Mouse (Mus musculus) intestine, postnatal 0 days (tissue): Measurements from ENCODE around the gene Nr0b2. TPM values are rescaled to one million over a fixed set of nuclear protein-coding genes. Genes with fewer than 3 reads are reported as not detected.

Experiments used
- ATAC-seq: fragments of 200-750 bp; cut with Nextera tagmentation; 2 replicates; pipeline ENCODE4 v1.8.0; 2017; ENCODE audit warnings: mild to moderate bottlenecking, moderate TSS enrichment, moderate library complexity
- H3K27ac ChIP-seq: fragments of 300-500 bp; sonication (generic); 2 replicates; pipeline ENCODE4 v1.5.1; 2014; ENCODE audit warnings: mild to moderate bottlenecking, low read depth, low read length, moderate library complexity
- H3K27me3 ChIP-seq: fragments of 300-500 bp; sonication (generic); replicated peaks from 2 replicates; pipeline ENCODE4 v1.6.1; 2014; ENCODE audit warnings: low read length, mixed read lengths; ENCODE audit not compliant: control insufficient read depth, insufficient read depth
- H3K36me3 ChIP-seq: fragments of 300-500 bp; sonication (generic); 2 replicates; pipeline ENCODE4 v1.6.1; 2014; ENCODE audit warnings: mild to moderate bottlenecking, moderate library complexity; ENCODE audit not compliant: control insufficient read depth, insufficient read depth
- H3K4me1 ChIP-seq: fragments of 300-500 bp; sonication (generic); replicated peaks from 2 replicates; pipeline ENCODE4 v1.6.1; 2014; ENCODE audit warnings: antibody characterized with exemption, low read length, mixed read lengths; ENCODE audit not compliant: control insufficient read depth, insufficient read depth
- H3K4me2 ChIP-seq: fragments of 300-500 bp; sonication (generic); replicated peaks from 2 replicates; pipeline ENCODE4 v1.6.1; 2014; ENCODE audit warnings: low read depth, mild to moderate bottlenecking, moderate library complexity
- H3K4me3 ChIP-seq: fragments of 300-500 bp; sonication (generic); 2 replicates; pipeline ENCODE4 v1.5.1; 2014; ENCODE audit warnings: low read depth, low read length
- H3K9ac ChIP-seq: fragments of 300-500 bp; sonication (generic); 2 replicates; pipeline ENCODE4 v1.6.1; 2014; ENCODE audit warnings: mild to moderate bottlenecking, low read depth, low read length
- H3K9me3 ChIP-seq: fragments of 300-500 bp; sonication (generic); 2 replicates; pipeline ENCODE4 v1.6.1; 2016; ENCODE audit warnings: mixed run types; ENCODE audit not compliant: control insufficient read depth
- CTCF ChIP-seq: sonication (generic); IDR thresholded peaks from 2 replicates; pipeline ENCODE4 v1.5.1; 2016; ENCODE audit warnings: low read depth, mild to moderate bottlenecking, control low read depth, antibody characterized with exemption, moderate library complexity
- WGBS: fragments of 180-500 bp; shearing (Covaris S2); extraction: QIAGEN DNeasy Blood & Tissue Kit; methylation state at CpG from one replicate; pipeline ENCODE4 v1.1.7; 2014; 5-methylcytosine and 5-hydroxymethylcytosine counted together
- polyA plus RNA-seq: library from polyadenylated mRNA; unstranded; fragments of >200 nt; fragmentation: Nextera tagmentation; extraction: Ambion mirVana; gene quantifications from 2 replicates; pipeline ENCODE4 v1.2.1, GENCODE M21; 2015

The Nr0b2 gene
- polyA plus RNA-seq, 1 experiment from 2014 or later: 34.8 TPM

DNA sequence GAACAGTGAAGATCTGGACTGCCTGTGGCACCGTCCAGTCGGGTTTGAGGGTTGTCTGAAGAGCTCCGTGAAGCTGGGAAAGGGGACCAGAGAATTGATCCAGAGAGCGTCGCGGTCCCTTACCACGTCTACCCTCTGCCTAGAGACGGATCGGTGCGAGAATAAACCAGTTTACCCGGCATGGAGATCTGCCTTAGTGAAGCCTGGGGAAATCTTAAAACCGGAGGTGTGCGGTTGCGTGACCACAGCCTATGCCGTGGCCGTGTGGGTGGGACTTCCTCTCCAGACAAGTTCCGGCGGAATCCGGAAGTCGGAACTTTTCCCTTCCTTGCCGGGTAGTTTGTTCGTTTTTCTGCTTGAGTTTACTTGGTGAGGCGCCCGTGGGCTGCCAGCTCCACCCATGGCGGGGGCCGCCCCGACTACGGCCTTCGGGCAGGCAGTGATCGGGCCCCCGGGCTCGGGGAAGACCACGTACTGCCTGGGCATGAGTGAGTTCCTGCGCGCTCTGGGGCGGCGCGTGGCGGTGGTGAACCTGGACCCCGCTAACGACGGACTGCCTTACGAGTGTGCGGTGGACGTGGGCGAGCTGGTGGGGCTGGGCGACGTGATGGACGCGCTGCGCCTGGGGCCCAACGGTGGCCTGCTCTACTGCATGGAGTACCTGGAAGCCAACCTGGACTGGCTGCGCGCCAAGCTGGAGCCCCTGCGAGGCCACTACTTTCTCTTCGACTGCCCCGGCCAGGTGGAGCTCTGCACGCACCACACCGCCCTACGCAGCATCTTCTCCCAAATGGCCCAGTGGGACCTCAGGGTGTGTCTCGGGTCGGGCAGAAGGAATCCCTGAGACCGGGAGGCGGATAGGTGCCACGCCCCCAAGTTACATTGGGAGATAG, 31.1 kb downstream of the Nr0b2 start, which contains the start of gene Gpn2:
Gene Gpn2, plus strand, starts transcription at position 304 of the 893 bp plus-strand sequence.
- WGBS: 1% methylated on average over 65 of the region's 65 CpGs
- peak within 1 kb of the TSS; percentile 75 for H3K4me3 ChIP-seq
- no peak for TF ChIP-seq CTCF
- H3K4me1 ChIP-seq: 0 out of 2 replicates have a peak, but pooled peaks cover 7% of the 10 kb centered on the region
- ATAC-seq: peak; percentile 74
- H3K9ac ChIP-seq: peak within 1 kb of the TSS; percentile 81
- H3K27ac ChIP-seq: peak within 1 kb of the TSS; percentile 79
- H3K4me2 ChIP-seq: peak within 1 kb of the TSS; percentile 91
- H3K36me3 ChIP-seq: peaks cover 61% of the 10 kb centered on the region
- no peaks in the 10 kb centered on the region for H3K27me3 ChIP-seq
- H3K9me3 ChIP-seq: no peaks in the 10 kb centered on the region

DNA sequence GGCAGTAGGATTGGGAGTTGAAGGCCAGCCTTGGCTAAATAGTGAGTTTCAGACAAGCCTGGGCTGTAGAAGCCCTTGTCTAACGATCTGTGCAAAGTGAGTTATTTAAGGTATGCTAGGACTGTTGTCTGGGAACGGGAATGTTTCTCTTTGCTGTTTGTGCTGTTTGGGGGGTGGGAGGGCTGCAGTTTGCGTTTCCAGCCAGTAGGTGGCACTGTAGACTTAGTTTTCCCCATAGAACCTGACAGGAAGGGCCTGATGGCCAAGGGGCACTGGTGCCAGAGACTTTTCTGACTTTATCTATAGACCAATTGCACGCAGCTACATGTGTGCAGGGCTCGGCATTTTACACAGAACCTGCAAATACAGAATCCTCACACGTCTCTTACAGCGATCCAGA, 39.4 kb downstream of the Nr0b2 start:
- no peaks in the 10 kb centered on the region for H3K9me3 ChIP-seq
- H3K4me1 ChIP-seq: no peaks in the 10 kb centered on the region
- H3K36me3 ChIP-seq: peaks cover 40% of the 10 kb centered on the region
- peak; percentile 4; the same call in 1 of the 2 replicates for ATAC-seq
- WGBS: 25% methylated on average over 7 of the region's 7 CpGs
- no peak overlapping the region for H3K4me3 ChIP-seq
- H3K4me2 ChIP-seq: no peak overlapping the region
- peak; percentile 91 for TF ChIP-seq CTCF
- H3K27ac ChIP-seq: no peak overlapping the region
- H3K9ac ChIP-seq: no peak overlapping the region
- no peaks in the 10 kb centered on the region for H3K27me3 ChIP-seq

DNA sequence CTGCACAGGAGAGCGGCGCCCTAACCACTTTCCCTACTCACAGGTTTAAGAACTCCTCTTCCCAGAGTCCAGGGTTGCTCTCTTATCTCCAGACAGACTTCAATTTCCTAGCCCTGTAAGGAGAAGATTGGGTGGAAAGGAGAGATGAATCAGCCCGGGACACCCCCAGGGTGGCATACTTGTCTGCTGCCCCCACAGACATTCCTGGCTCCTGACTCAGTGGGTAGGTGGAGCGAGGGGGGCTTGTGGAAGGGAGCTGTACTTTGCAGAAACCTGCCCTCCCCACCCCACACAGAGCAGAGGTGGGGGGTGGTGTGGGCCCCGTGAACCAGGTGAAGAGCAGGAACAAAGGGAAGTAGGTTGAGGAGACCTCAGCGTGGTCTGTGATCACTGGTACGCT, 42.4 kb downstream of the Nr0b2 start:
- Histone ChIP-seq H3K9ac (no peak overlapping the region), H3K4me1 (0 out of 2 replicates have a peak, but pooled peaks cover 2% of the 10 kb centered on the region), H3K4me2 (no peak overlapping the region), H3K9me3 (no peaks in the 10 kb centered on the region), H3K27ac (no peak overlapping the region), H3K4me3 (no peak overlapping the region), H3K36me3 (peaks cover 13% of the 10 kb centered on the region), H3K27me3 (no peaks in the 10 kb centered on the region)
- no peak for TF ChIP-seq CTCF
- 68% methylated on average over 7 of the region's 7 CpGs for WGBS
- ATAC-seq: no peak

DNA sequence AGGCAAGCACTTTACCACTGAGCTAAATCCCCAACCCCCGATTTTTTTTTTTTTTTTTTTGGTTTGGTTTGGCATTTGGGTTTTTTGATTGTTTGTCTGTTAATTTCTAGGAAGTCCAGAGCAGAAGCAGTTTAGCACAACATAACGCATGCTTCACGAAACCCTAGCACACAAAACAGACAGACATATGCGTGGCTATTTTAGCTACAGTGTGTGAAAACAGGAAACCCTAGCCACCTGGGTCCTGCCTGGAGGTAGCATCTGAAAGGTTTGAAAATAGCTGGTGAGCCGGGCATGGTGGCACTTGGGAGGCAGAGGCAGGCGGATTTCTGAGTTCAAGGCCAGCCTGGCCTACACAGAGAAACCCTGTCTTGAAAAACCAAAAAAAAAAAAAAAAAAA, 42.9 kb downstream of the Nr0b2 start:
- no peak for ATAC-seq
- no peak for TF ChIP-seq CTCF
- H3K9me3 ChIP-seq: no peaks in the 10 kb centered on the region
- WGBS: 84% methylated on average over 6 of the region's 6 CpGs
- H3K36me3 ChIP-seq: peaks cover 9% of the 10 kb centered on the region
- no peak overlapping the region for H3K27ac ChIP-seq
- H3K9ac ChIP-seq: no peak overlapping the region
- no peak overlapping the region for H3K4me3 ChIP-seq
- H3K27me3 ChIP-seq: no peaks in the 10 kb centered on the region
- H3K4me2 ChIP-seq: no peak overlapping the region
- H3K4me1 ChIP-seq: 0 out of 2 replicates have a peak, but pooled peaks cover 2% of the 10 kb centered on the region

DNA sequence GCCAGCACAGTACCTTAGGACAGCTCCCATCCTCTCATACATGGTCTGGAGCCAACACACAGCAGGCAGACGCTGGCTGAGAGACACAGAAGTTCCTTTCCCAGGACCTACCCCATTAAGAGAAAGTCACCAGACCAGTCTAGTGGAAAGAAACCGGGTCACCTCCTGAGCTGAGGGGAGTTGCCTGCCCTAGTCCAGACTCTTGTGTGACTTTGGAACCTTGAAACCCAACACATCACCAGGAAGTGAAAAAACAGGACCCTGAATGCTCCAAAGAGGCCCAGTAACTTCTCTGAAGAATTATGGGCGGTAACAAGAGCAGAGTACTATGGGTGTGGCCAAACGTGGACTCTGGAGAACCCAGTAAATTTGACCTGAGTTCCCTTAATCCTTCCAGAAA, 45.4 kb downstream of the Nr0b2 start:
- Histone ChIP-seq H3K27ac (peak overlapping the region; percentile 97), H3K9ac (peak overlapping the region; percentile 64), H3K4me1 (0 out of 2 replicates have a peak, but pooled peaks cover 2% of the 10 kb centered on the region), H3K4me2 (peak overlapping the region; percentile 82), H3K27me3 (no peaks in the 10 kb centered on the region), H3K36me3 (peaks cover 7% of the 10 kb centered on the region; the same call in 1 of the 2 replicates), H3K4me3 (peak overlapping the region; percentile 40), H3K9me3 (no peaks in the 10 kb centered on the region)
- peak; percentile 72 for ATAC-seq
- no peak for TF ChIP-seq CTCF
- WGBS: 22% methylated on average over 4 of the region's 4 CpGs

DNA sequence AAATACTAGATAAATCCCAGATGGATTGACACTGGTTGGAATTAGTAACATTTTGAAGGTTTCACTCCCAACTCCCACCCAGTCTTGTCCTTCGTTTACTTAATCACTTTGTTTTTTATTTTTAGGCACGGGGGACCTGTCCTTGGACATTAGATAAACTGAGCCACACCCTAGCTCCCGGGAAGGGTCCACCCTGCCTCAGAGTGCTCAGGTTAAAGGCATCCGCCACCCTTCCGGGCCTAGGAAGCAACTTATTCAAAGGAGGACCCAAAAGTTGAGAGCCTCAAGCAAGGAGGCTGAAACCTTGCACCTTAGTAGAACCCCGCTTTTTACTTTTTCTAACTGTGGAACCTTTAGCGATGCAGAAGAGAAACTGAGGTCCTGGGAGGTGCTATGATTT, 45.9 kb downstream of the Nr0b2 start:
- peak overlapping the region; percentile 40 for H3K4me3 ChIP-seq
- ATAC-seq: 0 out of 2 replicates have a peak, but pooled peaks have one; percentile 8
- WGBS: 10% methylated on average over 7 of the region's 7 CpGs
- H3K9ac ChIP-seq: peak overlapping the region; percentile 57
- H3K4me2 ChIP-seq: peak overlapping the region; percentile 82
- 0 out of 2 replicates have a peak, but pooled peaks cover 2% of the 10 kb centered on the region for H3K4me1 ChIP-seq
- no peaks in the 10 kb centered on the region for H3K27me3 ChIP-seq
- H3K27ac ChIP-seq: peak overlapping the region; percentile 97
- H3K9me3 ChIP-seq: no peaks in the 10 kb centered on the region
- peaks cover 9% of the 10 kb centered on the region; the same call in 1 of the 2 replicates for H3K36me3 ChIP-seq
- no peak for TF ChIP-seq CTCF
